Mouse (Mus musculus) embryonic facial prominence, embryonic 14.5 days (tissue): Measurements from ENCODE around the gene Pemt. TPM values are rescaled to one million over a fixed set of nuclear protein-coding genes. Genes with fewer than 3 reads are reported as not detected.

ENCODE experiments used
- ATAC-seq: fragments of 200-750 bp; cut with Nextera tagmentation; 2 replicates; pipeline ENCODE4 v1.8.0; 2017; ENCODE audit warnings: low read depth, moderate number of reproducible peaks, moderate TSS enrichment
- DNase-seq: peaks from one replicate; pipeline ENCODE4 v3.0.0-alpha.2; 2015; ENCODE audit warnings: low spot score
- H3K27ac ChIP-seq: fragments of 300-500 bp; sonication (generic); replicated peaks from 2 replicates; pipeline ENCODE4 v1.5.1; 2014; ENCODE audit warnings: low read depth, mild to moderate bottlenecking, low read length, moderate library complexity
- H3K27me3 ChIP-seq: fragments of 300-500 bp; sonication (generic); replicated peaks from 2 replicates; pipeline ENCODE4 v1.6.1; 2014; ENCODE audit warnings: low read length; ENCODE audit not compliant: control insufficient read depth, insufficient read depth
- H3K36me3 ChIP-seq: fragments of 300-500 bp; sonication (generic); 2 replicates; pipeline ENCODE4 v1.6.1; 2014; ENCODE audit warnings: low read length, mixed read lengths; ENCODE audit not compliant: control insufficient read depth, insufficient read depth
- H3K4me1 ChIP-seq: fragments of 300-500 bp; sonication (generic); 2 replicates; pipeline ENCODE4 v1.6.1; 2014; ENCODE audit warnings: antibody characterized with exemption, low read length; ENCODE audit not compliant: control insufficient read depth, insufficient read depth
- H3K4me2 ChIP-seq: fragments of 300-500 bp; sonication (generic); 2 replicates; pipeline ENCODE4 v1.6.1; 2014; ENCODE audit warnings: low read depth, mild to moderate bottlenecking, low read length, moderate library complexity, mixed read lengths
- H3K4me3 ChIP-seq: fragments of 300-500 bp; sonication (generic); 2 replicates; pipeline ENCODE4 v1.5.1; 2014; ENCODE audit warnings: low read depth, mild to moderate bottlenecking, low read length
- H3K9ac ChIP-seq: fragments of 300-500 bp; sonication (generic); 2 replicates; pipeline ENCODE4 v1.6.1; 2014; ENCODE audit warnings: low read depth, mild to moderate bottlenecking, low read length, moderate library complexity, mixed read lengths
- H3K9me3 ChIP-seq: fragments of 300-500 bp; sonication (generic); 2 replicates; pipeline ENCODE4 v1.6.1; 2016; ENCODE audit warnings: low read length; ENCODE audit not compliant: control insufficient read depth
- WGBS: fragments of 180-500 bp; shearing (Covaris S2); extraction: QIAGEN DNeasy Blood & Tissue Kit; methylation state at CpG from one replicate; pipeline ENCODE4 v1.1.7; 2014; 5-methylcytosine and 5-hydroxymethylcytosine counted together
- polyA plus RNA-seq: library from polyadenylated mRNA; unstranded; fragments of >200 nt; fragmentation: Nextera tagmentation; extraction: Ambion mirVana; gene quantifications from 2 replicates; pipeline ENCODE4 v1.2.1, GENCODE M21; 2014

The Pemt gene
- polyA plus RNA-seq, 1 experiment from 2014 or later: 9.2 TPM

- WGBS: 7% methylated on average over 2 of the region's 2 CpGs
Measured at GRCm38 (mm10) chr11:60027272-60027671, 19.0 kb downstream of the Pemt start.

GRCm38 (mm10) chr11:60026166-60026565 is 20.1 kb downstream of the Pemt start:
- WGBS: 77% methylated on average over 5 of the region's 5 CpGs
- no peak for DNase-seq
- no peak overlapping the region for H3K4me3 ChIP-seq
- no peaks in the 10 kb centered on the region for H3K27me3 ChIP-seq
- H3K27ac ChIP-seq: no peak overlapping the region
- H3K9ac ChIP-seq: no peak overlapping the region
- H3K4me1 ChIP-seq: no peaks in the 10 kb centered on the region
- no peak overlapping the region for H3K4me2 ChIP-seq
- no peaks in the 10 kb centered on the region for H3K9me3 ChIP-seq
- ATAC-seq: no peak
- no peaks in the 10 kb centered on the region for H3K36me3 ChIP-seq

More at GRCm38 (mm10) chr11:60027272-60027671, 19.0 kb downstream of the Pemt start:
- no peak for ATAC-seq
- H3K9ac ChIP-seq: no peak overlapping the region
- DNase-seq: peak; percentile 53
- no peaks in the 10 kb centered on the region for H3K36me3 ChIP-seq
- no peak overlapping the region for H3K4me3 ChIP-seq
- no peak overlapping the region for H3K4me2 ChIP-seq
- H3K4me1 ChIP-seq: peaks cover 5% of the 10 kb centered on the region; the same call in 1 of the 2 replicates
- no peak overlapping the region for H3K27ac ChIP-seq
- H3K27me3 ChIP-seq: no peaks in the 10 kb centered on the region
- no peaks in the 10 kb centered on the region for H3K9me3 ChIP-seq

DNA sequence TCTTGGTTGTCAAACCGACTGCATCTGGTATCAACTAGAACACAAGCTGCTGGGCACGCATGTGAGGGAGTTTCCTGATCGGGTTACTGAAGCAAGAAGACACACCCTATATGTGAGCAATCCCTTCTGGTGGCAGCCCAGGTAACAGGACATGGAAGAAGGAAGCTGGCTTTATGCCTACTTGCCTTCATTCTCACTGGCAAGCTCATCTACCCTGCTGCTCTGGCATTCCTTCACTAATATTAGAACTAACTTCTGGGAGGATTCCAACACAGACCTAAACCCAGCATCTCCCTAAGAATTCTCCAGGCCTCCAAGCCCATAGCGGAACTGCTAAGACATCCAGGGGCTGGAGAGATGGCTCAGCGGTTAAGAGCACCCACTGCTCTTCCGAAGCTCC is 25.1 kb downstream of the Pemt start:
- ATAC-seq: no peak
- Histone ChIP-seq H3K4me1 (no peaks in the 10 kb centered on the region), H3K4me3 (no peak overlapping the region), H3K27ac (no peak overlapping the region), H3K27me3 (no peaks in the 10 kb centered on the region), H3K36me3 (no peaks in the 10 kb centered on the region), H3K4me2 (no peak overlapping the region), H3K9me3 (no peaks in the 10 kb centered on the region), H3K9ac (no peak overlapping the region)
- DNase-seq: no peak
- WGBS: 74% methylated on average over 6 of the region's 6 CpGs

DNA sequence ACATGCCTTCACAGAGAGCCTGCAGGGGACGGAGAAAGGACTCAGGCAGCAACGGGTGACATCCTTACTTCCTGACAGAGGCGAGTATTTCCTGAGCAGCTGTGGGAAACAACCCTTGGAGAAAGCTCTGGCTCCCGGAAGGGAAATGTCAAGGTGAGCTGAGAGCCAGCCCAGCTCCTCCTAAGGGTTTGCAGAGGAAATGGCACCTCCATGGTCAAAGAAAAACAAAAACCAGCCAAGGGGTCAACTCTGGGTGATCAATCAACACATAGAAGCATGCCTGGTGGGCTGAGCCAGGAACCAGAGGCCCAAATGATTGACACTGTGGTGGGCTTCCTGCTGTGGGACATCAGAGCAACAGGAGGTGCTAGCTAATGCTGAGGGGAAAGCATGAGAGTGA is 29.6 kb downstream of the Pemt start:
- Histone ChIP-seq H3K9ac (no peak overlapping the region), H3K4me2 (no peak overlapping the region), H3K36me3 (no peaks in the 10 kb centered on the region), H3K27me3 (no peaks in the 10 kb centered on the region), H3K4me3 (no peak overlapping the region), H3K27ac (no peak overlapping the region), H3K9me3 (no peaks in the 10 kb centered on the region), H3K4me1 (no peaks in the 10 kb centered on the region)
- no peak for ATAC-seq
- 46% methylated on average over 4 of the region's 4 CpGs for whole genome bisulfite sequencing
- no peak for DNase-seq

DNA sequence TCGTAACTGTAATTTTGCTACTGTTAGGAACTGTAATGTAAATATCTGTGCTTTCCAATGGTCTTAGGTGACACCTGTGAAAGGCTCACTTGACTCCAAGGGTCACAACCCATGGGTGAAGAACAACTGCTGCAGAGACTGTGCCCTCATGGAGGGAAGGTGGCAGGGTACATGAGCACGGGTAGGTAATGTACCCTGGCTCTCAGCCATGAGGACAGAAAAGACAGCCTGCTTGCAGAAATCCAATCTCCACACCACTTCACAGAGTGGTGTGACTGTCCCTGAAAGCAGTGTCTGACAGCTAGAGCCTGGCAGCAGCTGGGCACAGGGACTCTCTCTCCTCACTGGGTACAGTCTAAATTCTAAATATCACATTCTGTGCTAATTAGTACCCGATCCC is 34.8 kb downstream of the Pemt start:
- H3K27me3 ChIP-seq: no peaks in the 10 kb centered on the region
- H3K4me2 ChIP-seq: no peak overlapping the region
- no peak overlapping the region for H3K27ac ChIP-seq
- 88% methylated on average over 3 of the region's 3 CpGs for WGBS
- no peak for DNase-seq
- no peak overlapping the region for H3K4me3 ChIP-seq
- no peak overlapping the region for H3K9ac ChIP-seq
- no peaks in the 10 kb centered on the region for H3K4me1 ChIP-seq
- ATAC-seq: no peak
- H3K9me3 ChIP-seq: no peaks in the 10 kb centered on the region
- no peaks in the 10 kb centered on the region for H3K36me3 ChIP-seq

GRCm38 (mm10) chr11:60009451-60009850 is 36.8 kb downstream of the Pemt start:
- Histone ChIP-seq H3K36me3 (no peaks in the 10 kb centered on the region), H3K4me3 (no peak overlapping the region), H3K27me3 (no peaks in the 10 kb centered on the region), H3K9me3 (no peaks in the 10 kb centered on the region), H3K27ac (no peak overlapping the region), H3K9ac (no peak overlapping the region), H3K4me1 (no peaks in the 10 kb centered on the region), H3K4me2 (no peak overlapping the region)
- 69% methylated on average over 3 of the region's 3 CpGs for WGBS
- ATAC-seq: no peak
- DNase-seq: no peak

DNA sequence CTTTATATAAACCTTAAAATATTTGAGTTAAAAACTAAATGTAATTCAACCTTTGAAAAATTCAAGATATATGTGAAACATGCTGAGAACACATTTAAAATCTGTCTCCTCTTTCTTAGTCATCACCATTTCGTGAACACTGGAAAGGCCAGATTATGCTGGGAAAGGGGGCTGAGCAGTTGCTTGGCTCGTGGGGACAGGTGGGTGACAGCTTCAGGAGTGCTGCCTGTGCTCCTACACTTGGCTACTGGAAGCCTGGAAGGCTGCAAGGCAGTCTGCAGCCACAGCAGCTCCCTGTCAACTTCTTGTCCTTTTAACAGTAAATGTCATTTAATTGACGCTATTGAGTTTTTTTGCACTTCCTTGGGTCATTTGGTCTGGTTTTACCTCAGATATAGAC is 40.4 kb downstream of the Pemt start:
- Histone ChIP-seq H3K36me3 (no peaks in the 10 kb centered on the region), H3K4me1 (no peaks in the 10 kb centered on the region), H3K9me3 (no peaks in the 10 kb centered on the region), H3K4me3 (no peak overlapping the region), H3K9ac (no peak overlapping the region), H3K4me2 (no peak overlapping the region), H3K27ac (no peak overlapping the region), H3K27me3 (no peaks in the 10 kb centered on the region)
- WGBS: 72% methylated on average over 3 of the region's 3 CpGs
- ATAC-seq (no peak), DNase-seq (no peak)

DNA sequence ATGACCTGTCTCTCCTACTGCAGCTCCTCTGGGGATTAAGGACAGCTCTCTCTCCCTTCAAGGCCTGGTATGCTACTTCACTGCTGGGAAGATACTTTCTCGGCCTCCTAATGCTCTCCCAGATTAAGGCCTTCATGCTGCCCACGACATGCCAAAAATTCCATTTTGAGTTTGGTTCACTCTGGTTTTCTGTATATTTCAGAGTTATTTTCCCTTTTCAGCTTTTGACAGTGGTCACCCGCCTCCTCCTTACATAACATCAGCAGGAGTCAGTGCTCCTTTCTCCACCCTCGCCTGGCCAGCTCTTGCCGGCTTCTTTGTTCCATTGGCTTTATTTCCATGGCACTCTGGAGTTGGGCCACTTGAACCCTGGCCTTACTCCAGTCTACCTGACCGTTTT is 41.6 kb downstream of the Pemt start:
- Histone ChIP-seq H3K4me2 (no peak overlapping the region), H3K27me3 (no peaks in the 10 kb centered on the region), H3K36me3 (no peaks in the 10 kb centered on the region), H3K4me1 (no peaks in the 10 kb centered on the region), H3K27ac (no peak overlapping the region), H3K9me3 (no peaks in the 10 kb centered on the region), H3K4me3 (no peak overlapping the region), H3K9ac (no peak overlapping the region)
- ATAC-seq (no peak), DNase-seq (no peak)
- 80% methylated on average over 6 of the region's 6 CpGs for WGBS

DNA sequence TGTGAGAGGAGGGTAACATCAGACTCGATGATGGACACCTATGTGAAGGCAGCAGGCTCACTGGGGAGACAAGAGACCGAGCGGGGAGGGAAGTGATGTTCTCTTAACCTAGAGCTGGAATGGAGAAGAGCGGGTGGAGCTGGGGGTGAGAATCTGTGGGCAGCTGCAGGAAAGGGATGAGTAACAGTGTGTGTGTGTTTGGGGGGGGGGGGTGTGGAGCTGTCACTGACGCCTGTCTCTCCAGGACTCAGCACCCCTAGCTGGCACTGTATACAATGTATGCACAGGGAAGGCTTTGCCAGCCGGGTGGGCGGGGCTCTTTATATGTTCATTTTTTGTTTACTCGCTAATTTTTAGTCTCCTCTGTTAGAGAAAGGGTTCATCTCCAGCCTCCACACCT is 42.5 kb downstream of the Pemt start:
- no peak for ATAC-seq

More for the DNA sequence above, 42.5 kb downstream of the Pemt start:
- no peak overlapping the region for H3K4me3 ChIP-seq
- H3K4me2 ChIP-seq: no peak overlapping the region
- no peaks in the 10 kb centered on the region for H3K36me3 ChIP-seq
- H3K9ac ChIP-seq: no peak overlapping the region
- H3K4me1 ChIP-seq: no peaks in the 10 kb centered on the region
- H3K27ac ChIP-seq: no peak overlapping the region
- no peaks in the 10 kb centered on the region for H3K9me3 ChIP-seq
- no peak for DNase-seq
- WGBS: 88% methylated on average over 8 of the region's 8 CpGs
- H3K27me3 ChIP-seq: no peaks in the 10 kb centered on the region
